Mouse (Mus musculus) hindbrain, postnatal 0 days (tissue): Measurements from ENCODE around the gene Gpr161. TPM values are rescaled to one million over a fixed set of nuclear protein-coding genes. Genes with fewer than 3 reads are reported as not detected.

Source experiments
- ATAC-seq: fragments of 200-750 bp; cut with Nextera tagmentation; 2 replicates; pipeline ENCODE4 v1.8.0; 2017; ENCODE audit warnings: mild to moderate bottlenecking, moderate TSS enrichment, moderate library complexity
- DNase-seq: peaks from one replicate; pipeline ENCODE4 v3.0.0-alpha.2; 2015; ENCODE audit warnings: low spot score
- H3K27ac ChIP-seq: fragments of 300-500 bp; sonication (generic); 2 replicates; pipeline ENCODE4 v1.5.1; 2014; ENCODE audit warnings: mild to moderate bottlenecking
- H3K27me3 ChIP-seq: fragments of 300-500 bp; sonication (generic); 2 replicates; pipeline ENCODE4 v1.6.1; 2014; ENCODE audit warnings: low read length, mixed read lengths; ENCODE audit not compliant: insufficient read depth
- H3K36me3 ChIP-seq: fragments of 300-500 bp; sonication (generic); 2 replicates; pipeline ENCODE4 v1.6.1; 2014; ENCODE audit warnings: low read length, mixed read lengths; ENCODE audit not compliant: insufficient read depth
- H3K4me1 ChIP-seq: fragments of 300-500 bp; sonication (generic); 2 replicates; pipeline ENCODE4 v1.6.1; 2014; ENCODE audit warnings: antibody characterized with exemption, low read length, mixed read lengths; ENCODE audit not compliant: insufficient read depth
- H3K4me2 ChIP-seq: fragments of 300-500 bp; sonication (generic); 2 replicates; pipeline ENCODE4 v1.6.1; 2014; ENCODE audit warnings: low read depth, mild to moderate bottlenecking, low read length, moderate library complexity, mixed read lengths
- H3K4me3 ChIP-seq: fragments of 300-500 bp; sonication (generic); 2 replicates; pipeline ENCODE4 v1.5.1; 2014; ENCODE audit warnings: low read length
- H3K9ac ChIP-seq: fragments of 300-500 bp; sonication (generic); replicated peaks from 2 replicates; pipeline ENCODE4 v1.6.1; 2014; ENCODE audit warnings: mild to moderate bottlenecking, low read length, moderate library complexity, mixed read lengths
- H3K9me3 ChIP-seq: fragments of 300-500 bp; sonication (generic); 2 replicates; pipeline ENCODE4 v1.6.1; 2016; ENCODE audit warnings: low read length, mixed read lengths
- CTCF ChIP-seq: IDR thresholded peaks from 2 replicates; pipeline ENCODE4 v1.5.1; 2016; ENCODE audit warnings: antibody characterized with exemption, control low read depth, low read depth
- WGBS: fragments of 180-500 bp; shearing (Covaris S2); extraction: QIAGEN DNeasy Blood & Tissue Kit; methylation state at CpG from one replicate; pipeline ENCODE4 v1.1.7; 2014; 5-methylcytosine and 5-hydroxymethylcytosine counted together
- polyA plus RNA-seq: library from polyadenylated mRNA; unstranded; fragments of >200 nt; fragmentation: Nextera tagmentation; extraction: Ambion mirVana; gene quantifications from 2 replicates; pipeline ENCODE4 v1.2.1, GENCODE M21; 2015
- total RNA-seq: library from RNA; depleted of rRNA; stranded (reverse); fragments of >200 nt; gene quantifications from 2 replicates; pipeline ENCODE4 v1.2.3, GENCODE M21; 2014; rRNA removed

Gpr161 gene
- total and polyA plus RNA-seq, 2 experiments from 2014 or later = 2.1 to 52.0 TPM

DNA sequence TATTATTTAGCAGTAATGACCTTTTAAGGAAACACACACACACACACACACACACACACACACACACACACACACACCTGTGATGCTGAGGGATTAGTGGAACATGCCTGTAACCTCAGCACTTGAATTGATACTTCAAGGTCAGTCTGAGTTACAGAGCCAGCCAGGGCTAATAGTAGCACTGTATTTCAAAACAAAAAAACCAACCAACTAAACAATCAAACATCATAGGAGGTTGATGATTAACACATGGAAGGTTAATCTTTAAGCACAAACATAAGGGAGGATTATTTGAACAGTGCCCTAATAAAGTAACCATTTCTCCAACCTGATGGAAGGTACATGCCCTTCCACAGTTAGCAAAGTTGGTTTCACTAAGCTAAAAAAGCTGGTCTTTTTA is 53.0 kb downstream of the Gpr161 start:
- no peak for TF ChIP-seq CTCF
- H3K4me2 ChIP-seq = no peak overlapping the region
- no peaks in the 10 kb centered on the region for H3K9me3 ChIP-seq
- H3K27ac ChIP-seq = no peak overlapping the region
- H3K4me3 ChIP-seq = no peak overlapping the region
- no peak overlapping the region for H3K9ac ChIP-seq
- H3K27me3 ChIP-seq = no peaks in the 10 kb centered on the region
- no peak for DNase-seq
- peaks cover 11% of the 10 kb centered on the region for H3K36me3 ChIP-seq
- no peaks in the 10 kb centered on the region for H3K4me1 ChIP-seq
- no peak for ATAC-seq

DNA sequence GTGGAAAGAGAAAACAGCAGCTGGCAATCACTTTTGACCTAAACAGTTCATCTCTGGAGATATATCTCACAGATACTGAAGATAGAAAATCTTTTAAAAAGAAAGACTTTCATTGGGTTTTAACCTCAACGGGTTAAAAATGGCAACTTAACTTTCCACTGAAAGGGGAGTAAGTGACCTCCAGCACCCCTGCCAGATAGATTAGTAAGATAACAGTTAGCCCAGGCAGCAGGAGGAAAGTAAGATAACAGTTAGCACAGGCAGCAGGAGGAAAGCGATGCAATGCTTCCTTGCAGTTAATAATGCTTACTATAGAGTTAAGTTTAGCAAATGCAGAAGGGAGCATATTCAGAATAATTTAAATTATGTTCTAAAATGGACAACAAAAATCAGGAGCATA is 60.8 kb downstream of the Gpr161 start:
- no peak for ATAC-seq
- WGBS = 88% methylated on average over 2 of the region's 2 CpGs
- Histone ChIP-seq H3K36me3 (no peaks in the 10 kb centered on the region; the same call in 1 of the 2 replicates), H3K4me3 (no peak overlapping the region), H3K4me2 (no peak overlapping the region), H3K4me1 (no peaks in the 10 kb centered on the region), H3K27me3 (no peaks in the 10 kb centered on the region), H3K27ac (no peak overlapping the region), H3K9me3 (no peaks in the 10 kb centered on the region), H3K9ac (no peak overlapping the region)
- no peak for DNase-seq
- no peak for TF ChIP-seq CTCF

DNA sequence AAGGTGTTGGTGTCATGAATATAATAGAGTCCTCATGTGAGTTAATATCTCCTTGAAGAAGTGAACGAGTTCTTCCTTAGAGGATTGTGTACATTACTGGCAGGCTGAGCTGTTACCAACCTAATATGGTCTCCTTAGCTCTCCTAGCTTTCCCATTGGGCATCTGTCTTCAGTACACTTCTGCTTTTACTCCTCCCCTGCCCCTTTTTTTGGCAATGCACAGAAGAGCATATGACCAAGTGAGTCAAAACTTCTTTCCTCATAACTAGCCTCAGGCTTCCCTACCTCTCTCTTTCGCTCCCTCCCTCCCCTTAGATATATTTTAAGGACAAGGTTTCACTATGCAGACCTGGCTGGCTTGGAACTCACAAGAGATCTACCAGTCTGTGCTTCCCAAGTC is 67.7 kb downstream of the Gpr161 start:
- TF ChIP-seq CTCF = no peak
- ATAC-seq = no peak
- Histone ChIP-seq H3K9ac (no peak overlapping the region), H3K9me3 (no peaks in the 10 kb centered on the region), H3K4me2 (no peak overlapping the region), H3K27ac (no peak overlapping the region), H3K4me1 (no peaks in the 10 kb centered on the region), H3K4me3 (no peak overlapping the region), H3K27me3 (no peaks in the 10 kb centered on the region), H3K36me3 (no peaks in the 10 kb centered on the region)
- 92% methylated on average over 2 of the region's 2 CpGs for WGBS
- no peak for DNase-seq

DNA sequence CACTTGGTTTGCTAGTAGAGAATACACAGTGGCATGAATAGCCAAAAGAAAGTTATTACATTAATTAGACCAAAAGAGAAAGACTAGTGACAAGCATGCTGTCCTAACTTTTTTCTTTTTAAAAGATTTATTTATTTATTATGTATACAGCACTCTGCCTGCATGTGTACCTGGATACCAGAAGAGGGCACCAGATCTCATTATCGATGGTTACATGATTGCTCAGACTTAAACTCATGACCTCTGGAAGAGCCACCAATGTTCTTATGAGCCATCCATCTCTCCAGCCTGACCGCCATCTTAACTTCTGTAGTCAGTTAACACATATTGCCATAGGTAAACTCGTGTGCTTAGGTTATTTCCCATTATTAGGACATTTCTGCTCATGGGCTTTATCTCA is 69.5 kb downstream of the Gpr161 start:
- WGBS = 97% methylated on average over 3 of the region's 3 CpGs
- Histone ChIP-seq H3K4me3 (no peak overlapping the region), H3K36me3 (no peaks in the 10 kb centered on the region), H3K9ac (no peak overlapping the region), H3K4me1 (no peaks in the 10 kb centered on the region), H3K27ac (no peak overlapping the region), H3K4me2 (no peak overlapping the region), H3K9me3 (no peaks in the 10 kb centered on the region), H3K27me3 (no peaks in the 10 kb centered on the region)
- no peak for TF ChIP-seq CTCF
- DNase-seq (no peak), ATAC-seq (no peak)

DNA sequence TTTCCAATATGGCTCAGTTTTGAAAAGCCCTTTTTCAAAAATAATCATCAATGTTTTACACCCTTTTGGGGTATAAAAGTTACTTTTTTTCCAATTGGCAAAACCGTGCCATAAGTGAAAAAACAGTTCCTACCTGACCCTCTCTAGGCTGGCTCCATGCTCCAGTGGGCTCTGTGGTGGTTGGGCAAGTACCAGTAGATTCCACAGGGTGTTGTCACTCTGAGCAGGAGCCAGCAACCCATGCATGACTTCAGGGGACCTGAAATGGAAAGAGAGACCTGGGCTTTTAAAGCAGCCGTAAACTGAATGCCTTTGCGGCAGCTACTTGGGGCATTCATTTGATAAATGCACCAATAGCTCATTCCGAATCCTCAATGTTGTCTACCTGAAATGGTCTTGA is 75.4 kb downstream of the Gpr161 start:
- H3K9me3 ChIP-seq = no peaks in the 10 kb centered on the region
- no peak overlapping the region for H3K4me3 ChIP-seq
- DNase-seq (no peak), ATAC-seq (no peak)
- WGBS = 93% methylated on average over 4 of the region's 4 CpGs
- H3K9ac ChIP-seq = no peak overlapping the region
- H3K36me3 ChIP-seq = no peaks in the 10 kb centered on the region
- no peak for TF ChIP-seq CTCF
- H3K27me3 ChIP-seq = no peaks in the 10 kb centered on the region
- no peak overlapping the region for H3K27ac ChIP-seq
- H3K4me2 ChIP-seq = no peak overlapping the region
- no peaks in the 10 kb centered on the region for H3K4me1 ChIP-seq

DNA sequence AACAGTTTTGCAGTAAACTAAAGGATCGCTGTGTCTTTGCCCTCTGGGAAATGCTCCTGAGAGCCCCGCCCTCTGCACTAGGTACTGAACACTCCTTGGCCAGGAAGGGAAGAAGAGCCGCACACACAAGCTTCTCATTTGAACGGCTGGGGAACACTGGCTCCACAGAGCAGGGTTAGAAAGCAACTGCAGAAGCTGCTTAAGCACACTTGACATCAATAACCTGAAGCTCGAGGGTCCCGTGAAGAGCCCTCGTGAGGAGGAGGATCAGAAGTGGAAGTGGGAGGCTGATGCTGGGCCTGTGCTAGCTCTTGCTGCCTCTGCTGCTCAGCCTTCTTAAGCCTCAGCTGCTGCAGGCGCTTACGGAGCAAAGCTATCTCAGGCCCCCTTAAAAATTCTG is 78.2 kb downstream of the Gpr161 start:
- Histone ChIP-seq H3K27me3 (no peaks in the 10 kb centered on the region), H3K9me3 (no peaks in the 10 kb centered on the region), H3K4me2 (no peak overlapping the region), H3K4me1 (no peaks in the 10 kb centered on the region), H3K4me3 (no peak overlapping the region), H3K9ac (no peak overlapping the region), H3K36me3 (no peaks in the 10 kb centered on the region), H3K27ac (no peak overlapping the region)
- TF ChIP-seq CTCF = no peak
- DNase-seq (no peak), ATAC-seq (no peak)
- 79% methylated on average over 9 of the region's 9 CpGs for WGBS

Other genes with a start within 250 kb of the Gpr161 start
- gene Tbx19, start 135.0 kb upstream of the Gpr161 start, total RNA-seq = not detected in 2 replicates
- gene Tbx19, start 135.0 kb upstream of the Gpr161 start, polyA plus RNA-seq = not detected in 2 replicates
- 11.0 and 17.0 TPM in 2 replicates for gene Sft2d2, start 101.4 kb upstream of the Gpr161 start, total RNA-seq
- 5.6 and 6.5 TPM in 2 replicates for gene Sft2d2, start 101.4 kb upstream of the Gpr161 start, polyA plus RNA-seq
- gene Tiprl, start 58.8 kb upstream of the Gpr161 start, total RNA-seq = 37.1 and 37.9 TPM in 2 replicates
- gene Tiprl, start 58.8 kb upstream of the Gpr161 start, polyA plus RNA-seq = 124 and 129 TPM in 2 replicates
- 32.9 and 33.5 TPM in 2 replicates for gene Dcaf6, start 164.7 kb downstream of the Gpr161 start, total RNA-seq
- gene Dcaf6, start 164.7 kb downstream of the Gpr161 start, polyA plus RNA-seq = 19.2 and 20.6 TPM in 2 replicates
- gene Mpc2, start 164.8 kb downstream of the Gpr161 start, total RNA-seq = 140 and 146 TPM in 2 replicates
- 282 and 291 TPM in 2 replicates for gene Mpc2, start 164.8 kb downstream of the Gpr161 start, polyA plus RNA-seq
- 0.78 TPM in 1 of 2 replicates, not detected in the other for gene Adcy10, start 189.4 kb downstream of the Gpr161 start, total RNA-seq
- 0.06 and 0.33 TPM in 2 replicates for gene Adcy10, start 189.4 kb downstream of the Gpr161 start, polyA plus RNA-seq